Mouse (Mus musculus): Measurements from ENCODE around the gene Efs. TPM values are rescaled to one million over a fixed set of nuclear protein-coding genes. Genes with fewer than 3 reads are reported as not detected.

Gene Efs
- polyA plus RNA-seq, 1 experiment from 2014 or later, result 32.1 TPM

DNA sequence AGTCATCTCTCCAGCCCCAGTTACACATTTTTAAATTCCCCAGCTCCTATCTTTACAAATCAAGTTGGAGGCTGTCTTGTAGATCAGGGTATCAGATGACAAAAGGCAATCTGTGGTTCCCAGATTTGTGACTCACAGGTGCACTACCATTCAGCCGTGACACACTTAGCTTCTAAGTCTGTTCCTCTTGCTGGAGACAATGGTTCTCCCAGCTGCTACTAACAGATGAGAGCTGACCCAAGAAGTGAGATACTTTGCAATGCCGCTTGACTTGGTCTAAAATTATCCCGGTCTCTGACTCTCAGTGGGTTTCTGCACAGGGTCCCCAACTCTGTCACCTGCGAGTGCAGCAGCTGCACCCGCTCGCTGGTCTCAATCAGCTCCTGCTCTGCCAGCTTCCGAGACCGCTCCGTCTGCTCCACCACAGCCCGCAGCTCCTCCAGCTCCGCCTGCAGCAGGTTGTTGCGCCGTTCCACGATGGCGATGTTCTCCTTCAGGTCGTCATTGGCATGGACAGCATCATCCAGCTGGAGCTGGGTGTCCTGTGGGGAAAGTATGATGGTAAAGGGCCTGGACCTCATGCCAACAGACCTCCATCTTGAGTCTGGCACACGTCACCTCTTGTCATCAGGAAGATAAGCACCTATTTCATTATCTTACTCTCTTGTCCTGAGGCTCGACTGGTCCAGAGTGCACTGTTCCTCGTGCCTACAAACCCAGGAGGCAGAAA is 20.2 kb upstream of the Efs start:
- no peak overlapping the region for H3K4me3 ChIP-seq (replicated peaks)
- 63% methylated on average over 19 of the region's 19 CpGs for WGBS
- H3K9me3 ChIP-seq (replicated peaks), result no peaks in the 10 kb centered on the region
- peaks cover 16% of the 10 kb centered on the region for H3K4me1 ChIP-seq
- H3K4me2 ChIP-seq, result no peak overlapping the region
- no peaks in the 10 kb centered on the region for H3K27me3 ChIP-seq
- ATAC-seq (replicated peaks; ENCODE audit: low FRiP score), result 0 out of 2 replicates have a peak, but pooled peaks have one; percentile 42
- H3K36me3 ChIP-seq, result no peaks in the 10 kb centered on the region
- no peak overlapping the region for H3K9ac ChIP-seq
- peak overlapping the region; percentile 41; the same call in 1 of the 2 replicates for H3K27ac ChIP-seq

DNA sequence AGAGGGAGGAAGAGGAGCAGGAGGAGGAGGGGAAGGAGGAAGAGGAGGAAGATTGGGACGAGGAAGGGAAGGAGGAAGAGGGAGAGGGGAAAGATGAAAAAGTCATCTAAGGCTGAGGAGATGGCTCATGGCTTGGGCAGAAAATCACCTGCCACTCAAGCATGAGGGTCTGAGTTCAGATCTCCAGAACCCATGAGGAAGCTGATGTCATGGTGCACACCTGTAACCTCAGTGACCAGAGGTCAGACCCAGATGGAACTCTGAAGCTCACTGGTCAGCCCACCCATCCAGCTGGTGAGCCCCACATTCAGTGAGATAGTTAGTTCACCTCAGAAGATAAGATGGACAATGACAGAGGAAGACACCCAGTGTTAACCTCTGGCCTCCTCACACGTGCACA is 19.0 kb upstream of the Efs start:
- Histone ChIP-seq H3K4me1 (peaks cover 20% of the 10 kb centered on the region), H3K36me3 (no peaks in the 10 kb centered on the region), H3K4me2 (no peak overlapping the region), H3K4me3 (replicated peaks) (no peak overlapping the region), H3K9me3 (replicated peaks) (no peaks in the 10 kb centered on the region), H3K27me3 (no peaks in the 10 kb centered on the region), H3K27ac (no peak overlapping the region), H3K9ac (no peak overlapping the region)
- no peak for ATAC-seq (replicated peaks; ENCODE audit: low FRiP score)
- WGBS, result 73% methylated on average over 2 of the region's 2 CpGs

DNA sequence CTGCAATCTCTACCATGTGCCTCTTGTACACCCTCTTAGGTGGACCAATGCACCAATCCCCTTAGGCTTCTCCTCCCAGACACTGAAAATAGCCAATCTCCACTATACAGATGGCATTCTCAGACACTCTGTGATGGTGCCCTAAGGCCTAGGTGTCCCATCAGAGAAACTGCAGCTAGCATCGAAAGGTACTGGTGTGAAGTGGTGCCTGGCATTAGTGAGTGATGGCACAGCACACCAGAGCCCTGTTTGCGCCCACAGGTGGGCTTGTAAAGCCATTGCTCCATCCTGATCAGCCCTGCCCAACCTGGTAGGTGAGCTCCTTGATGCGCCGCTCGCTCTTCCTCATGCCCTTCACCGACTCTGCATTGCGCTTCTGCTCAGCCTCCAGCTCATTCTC is 18.0 kb upstream of the Efs start:
- Histone ChIP-seq H3K27me3 (no peaks in the 10 kb centered on the region), H3K9ac (no peak overlapping the region), H3K4me3 (replicated peaks) (no peak overlapping the region), H3K9me3 (replicated peaks) (no peaks in the 10 kb centered on the region), H3K4me2 (no peak overlapping the region), H3K27ac (no peak overlapping the region), H3K4me1 (peaks cover 25% of the 10 kb centered on the region), H3K36me3 (no peaks in the 10 kb centered on the region)
- 93% methylated on average over 7 of the region's 7 CpGs for WGBS
- ATAC-seq (replicated peaks; ENCODE audit: low FRiP score), result no peak

DNA sequence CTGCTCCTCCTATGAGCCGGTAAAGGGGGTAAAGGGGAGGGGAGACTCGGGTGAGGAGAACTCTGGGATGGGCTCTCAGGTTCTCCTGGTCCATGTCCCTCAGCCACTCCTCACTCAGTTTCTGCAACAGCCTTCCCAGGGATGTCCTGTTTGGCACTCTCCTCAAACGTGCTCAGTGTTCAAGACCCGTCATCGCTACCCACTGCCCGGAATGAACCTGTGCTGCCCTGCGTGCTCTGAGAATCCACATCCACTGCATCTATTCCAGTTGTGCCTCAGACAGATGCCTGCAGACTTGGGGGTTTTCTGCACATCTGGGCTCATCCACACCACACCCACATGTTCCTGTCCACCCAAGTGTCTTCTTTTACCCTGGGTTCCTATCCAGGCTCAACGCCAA is 16.6 kb upstream of the Efs start:
- Histone ChIP-seq H3K27ac (no peak overlapping the region), H3K27me3 (no peaks in the 10 kb centered on the region), H3K36me3 (no peaks in the 10 kb centered on the region), H3K9me3 (replicated peaks) (no peaks in the 10 kb centered on the region), H3K4me2 (no peak overlapping the region), H3K9ac (no peak overlapping the region), H3K4me3 (replicated peaks) (no peak overlapping the region), H3K4me1 (peaks cover 25% of the 10 kb centered on the region)
- ATAC-seq (replicated peaks; ENCODE audit: low FRiP score), result no peak
- WGBS, result 88% methylated on average over 8 of the region's 8 CpGs

DNA sequence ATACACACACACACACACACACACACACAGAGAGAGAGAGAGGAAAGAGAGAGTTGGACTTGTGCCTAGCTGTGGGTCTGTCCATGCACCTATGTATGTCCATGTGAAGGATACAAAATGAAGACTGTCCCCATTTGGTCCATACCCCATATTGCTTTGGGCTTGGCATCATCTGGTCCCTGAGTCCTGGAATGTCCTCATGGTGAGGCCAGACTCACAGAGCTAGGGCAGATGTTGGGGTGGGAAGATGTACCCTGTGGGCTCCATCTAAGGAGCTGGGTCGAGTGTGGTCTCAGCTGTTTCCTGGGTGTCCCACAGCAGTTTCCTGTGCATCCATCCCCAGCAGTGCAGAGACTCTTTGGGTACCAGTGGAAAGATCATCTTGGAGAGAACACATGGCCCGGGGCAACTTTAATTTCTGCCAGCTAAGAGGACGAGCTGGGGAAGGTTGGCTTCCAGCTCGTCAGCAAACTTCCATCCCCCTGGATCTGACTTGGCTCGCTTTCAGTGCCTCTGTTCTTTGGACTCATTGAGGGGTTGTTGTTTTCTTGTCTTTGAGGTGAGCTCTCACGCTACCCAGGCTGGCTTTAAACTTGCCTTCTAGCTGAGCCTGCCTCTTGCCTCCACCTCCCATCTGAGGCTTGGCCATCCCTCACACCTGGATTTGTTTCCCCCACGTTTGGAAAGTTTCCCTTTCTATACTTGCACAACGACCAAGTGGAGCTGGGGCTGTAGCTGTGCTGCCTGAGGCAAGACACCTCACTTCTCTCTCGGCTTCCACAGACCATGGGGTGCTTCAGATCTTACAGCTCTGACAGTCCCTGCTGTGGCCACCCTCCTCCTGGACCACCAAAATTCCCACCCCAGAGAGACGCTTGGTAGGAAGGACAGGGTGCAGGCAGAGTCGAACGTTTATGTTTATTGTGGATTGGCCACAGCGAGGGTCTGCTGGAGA is 15.4 kb upstream of the Efs start:
- H3K4me2 ChIP-seq, result no peak overlapping the region
- 65% methylated on average over 13 of the region's 13 CpGs for WGBS
- no peak overlapping the region for H3K4me3 ChIP-seq (replicated peaks)
- no peak for ATAC-seq (replicated peaks; ENCODE audit: low FRiP score)
- no peaks in the 10 kb centered on the region for H3K9me3 ChIP-seq (replicated peaks)
- H3K27ac ChIP-seq, result no peak overlapping the region
- no peaks in the 10 kb centered on the region for H3K36me3 ChIP-seq
- no peaks in the 10 kb centered on the region for H3K27me3 ChIP-seq
- peaks cover 30% of the 10 kb centered on the region for H3K4me1 ChIP-seq
- no peak overlapping the region for H3K9ac ChIP-seq

DNA sequence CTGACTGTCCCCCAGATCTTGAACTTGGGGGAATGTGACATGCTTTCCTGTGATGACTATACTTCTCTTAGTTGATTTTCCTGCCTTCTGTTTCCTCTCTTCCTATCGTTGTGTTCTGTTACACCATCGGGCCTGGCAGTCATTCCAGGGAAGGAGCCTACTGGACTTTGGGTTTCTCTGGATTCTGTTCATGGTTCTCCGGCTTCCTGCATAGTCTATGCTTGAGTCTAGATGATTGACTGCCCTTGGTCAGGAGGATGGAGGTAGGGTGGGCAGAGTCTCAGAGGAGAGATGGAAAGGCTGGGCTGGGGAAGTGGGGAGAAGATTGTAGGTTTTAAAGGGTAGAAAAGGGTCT is 14.2 kb upstream of the Efs start:
- ATAC-seq (replicated peaks; ENCODE audit: low FRiP score), result no peak
- H3K9me3 ChIP-seq (replicated peaks), result no peaks in the 10 kb centered on the region
- peak overlapping the region; percentile 37; the same call in 1 of the 2 replicates for H3K27ac ChIP-seq
- no peak overlapping the region for H3K9ac ChIP-seq
- H3K4me3 ChIP-seq (replicated peaks), result no peak overlapping the region
- H3K4me2 ChIP-seq, result no peak overlapping the region
- no peaks in the 10 kb centered on the region for H3K36me3 ChIP-seq
- 73% methylated on average over 3 of the region's 3 CpGs for WGBS
- H3K27me3 ChIP-seq, result no peaks in the 10 kb centered on the region
- H3K4me1 ChIP-seq, result peaks cover 29% of the 10 kb centered on the region

DNA sequence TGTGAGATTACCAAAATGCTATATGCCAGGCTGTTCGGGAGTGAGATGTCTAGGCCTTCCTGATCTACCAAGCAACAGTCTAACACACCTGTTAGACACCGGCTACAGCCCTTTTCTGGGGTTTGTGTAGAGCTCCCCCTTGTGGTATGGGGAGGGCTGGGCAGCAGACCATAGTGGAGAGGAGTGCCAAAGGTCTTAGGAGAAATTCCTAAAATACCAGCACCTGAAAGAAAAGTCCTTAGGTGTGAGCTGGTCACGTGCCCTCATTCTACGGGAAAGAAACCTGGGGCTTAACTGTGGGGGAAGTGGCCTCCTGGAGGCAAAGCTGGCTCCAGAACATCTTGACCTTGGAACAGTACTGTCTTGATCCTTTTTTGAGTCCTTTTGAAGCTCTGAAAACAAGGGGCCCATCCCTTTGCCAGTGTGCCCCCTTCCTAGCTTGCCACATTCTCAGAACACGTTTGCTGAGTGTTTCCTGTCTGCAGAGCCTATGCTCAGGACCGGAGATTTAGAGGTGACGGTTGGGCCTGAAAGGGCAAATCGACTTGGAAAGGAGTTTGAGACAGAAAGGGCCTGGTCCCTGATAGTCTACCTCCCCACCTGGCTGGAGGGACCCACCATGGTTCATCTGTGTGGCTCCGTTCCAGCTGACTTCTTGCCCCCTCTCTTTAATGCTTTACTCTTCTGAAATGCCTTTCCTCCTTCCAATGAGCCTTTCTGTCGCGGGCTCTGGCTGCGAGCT is 13.7 kb upstream of the Efs start:
- 43% methylated on average over 12 of the region's 12 CpGs for WGBS
- peak; percentile 47; the same call in 1 of the 2 replicates for ATAC-seq (replicated peaks; ENCODE audit: low FRiP score)
- peaks cover 29% of the 10 kb centered on the region for H3K4me1 ChIP-seq
- H3K4me3 ChIP-seq (replicated peaks), result no peak overlapping the region
- H3K9me3 ChIP-seq (replicated peaks), result no peaks in the 10 kb centered on the region
- peak overlapping the region; percentile 37; the same call in 1 of the 2 replicates for H3K27ac ChIP-seq
- H3K27me3 ChIP-seq, result no peaks in the 10 kb centered on the region
- H3K4me2 ChIP-seq, result no peak overlapping the region
- H3K36me3 ChIP-seq, result no peaks in the 10 kb centered on the region
- no peak overlapping the region for H3K9ac ChIP-seq

DNA sequence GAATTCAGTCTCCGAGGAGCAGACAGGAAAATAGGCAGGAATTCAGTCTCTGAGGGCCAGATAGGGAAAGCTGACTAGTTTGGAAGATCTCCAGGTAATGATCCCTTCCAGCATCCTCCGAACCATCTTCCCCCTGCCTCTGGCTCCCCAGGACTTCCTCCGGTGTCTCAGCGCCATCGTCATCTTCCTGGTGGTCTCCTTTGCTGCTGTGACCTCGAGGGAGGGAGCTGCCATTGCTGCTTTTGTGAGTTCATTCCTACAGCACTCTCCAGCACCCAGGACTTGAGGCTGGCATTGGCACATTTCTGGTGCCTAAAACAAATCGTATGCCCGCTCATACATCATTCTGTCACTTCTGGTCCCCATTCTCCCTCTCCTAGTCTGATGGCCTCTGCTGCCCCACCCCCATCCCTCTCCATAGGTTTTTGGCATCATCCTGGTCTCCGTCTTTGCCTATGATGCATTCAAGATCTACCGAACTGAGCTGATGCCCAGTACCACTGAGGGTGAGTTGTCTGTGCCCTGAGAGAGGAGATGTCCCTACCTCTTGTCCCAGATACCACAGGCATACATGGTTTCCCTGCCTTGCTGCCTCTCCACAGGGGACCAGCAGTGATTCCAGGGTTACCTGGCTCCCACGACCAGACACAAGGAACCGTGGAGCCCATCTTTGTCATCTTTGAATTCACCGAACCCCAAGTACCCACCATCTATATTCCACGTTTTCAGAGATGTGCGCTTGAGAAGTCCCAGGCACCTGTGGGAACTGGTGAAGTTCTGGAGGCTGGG is 12.7 kb upstream of the Efs start:
- WGBS, result 80% methylated on average over 15 of the region's 15 CpGs
- ATAC-seq (replicated peaks; ENCODE audit: low FRiP score), result no peak
- H3K4me1 ChIP-seq, result peaks cover 29% of the 10 kb centered on the region

DNA sequence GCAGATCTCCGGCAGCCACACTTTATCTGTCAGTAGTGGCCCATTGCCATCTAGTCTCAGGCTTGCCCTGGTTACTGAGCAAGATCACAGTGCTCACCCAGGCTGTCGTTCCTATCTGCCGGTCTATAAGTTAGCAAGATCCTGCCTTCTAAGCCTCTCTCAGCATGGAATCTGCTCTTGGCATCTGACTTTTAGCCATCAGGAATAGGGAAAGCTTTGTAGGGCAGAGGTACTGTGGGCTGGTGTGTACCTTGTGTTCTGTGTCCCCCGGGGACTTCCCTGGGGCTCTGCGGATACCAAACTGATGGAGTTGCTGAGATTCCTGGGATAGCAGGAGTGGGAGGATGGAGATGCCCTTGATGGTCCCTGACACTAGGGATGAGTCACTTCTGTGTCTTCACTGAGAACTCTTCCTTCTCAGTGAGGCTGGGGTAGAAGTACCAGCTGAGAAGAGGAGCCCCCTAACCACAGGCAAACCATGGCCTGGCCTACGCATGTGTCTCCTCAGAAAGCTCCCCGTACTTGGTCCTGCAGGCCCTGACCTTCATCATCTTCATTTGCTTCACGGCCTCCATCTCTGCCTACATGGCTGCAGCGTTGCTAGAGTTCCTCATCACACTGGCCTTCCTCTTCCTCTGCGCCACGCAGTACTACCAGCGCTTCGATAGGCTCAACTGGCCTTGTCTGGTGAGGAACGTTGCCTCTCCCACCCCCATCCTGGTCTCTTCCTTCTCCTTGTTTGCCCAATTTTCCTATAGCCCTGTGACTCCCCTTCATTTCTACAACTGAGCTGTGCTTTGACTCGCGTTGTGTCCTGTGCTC is 11.6 kb upstream of the Efs start:
- no peak overlapping the region for H3K4me3 ChIP-seq (replicated peaks)
- no peaks in the 10 kb centered on the region for H3K36me3 ChIP-seq
- H3K27ac ChIP-seq, result no peak overlapping the region
- WGBS, result 83% methylated on average over 16 of the region's 16 CpGs
- no peak overlapping the region for H3K4me2 ChIP-seq
- H3K4me1 ChIP-seq, result peaks cover 35% of the 10 kb centered on the region
- no peak for ATAC-seq (replicated peaks; ENCODE audit: low FRiP score)
- no peaks in the 10 kb centered on the region for H3K27me3 ChIP-seq
- H3K9ac ChIP-seq, result no peak overlapping the region
- no peaks in the 10 kb centered on the region for H3K9me3 ChIP-seq (replicated peaks)

More for the DNA sequence above, 12.7 kb upstream of the Efs start:
- H3K36me3 ChIP-seq, result no peaks in the 10 kb centered on the region
- no peaks in the 10 kb centered on the region for H3K27me3 ChIP-seq
- no peak overlapping the region for H3K27ac ChIP-seq
- H3K9ac ChIP-seq, result no peak overlapping the region
- H3K4me2 ChIP-seq, result no peak overlapping the region
- no peak overlapping the region for H3K4me3 ChIP-seq (replicated peaks)
- no peaks in the 10 kb centered on the region for H3K9me3 ChIP-seq (replicated peaks)

DNA sequence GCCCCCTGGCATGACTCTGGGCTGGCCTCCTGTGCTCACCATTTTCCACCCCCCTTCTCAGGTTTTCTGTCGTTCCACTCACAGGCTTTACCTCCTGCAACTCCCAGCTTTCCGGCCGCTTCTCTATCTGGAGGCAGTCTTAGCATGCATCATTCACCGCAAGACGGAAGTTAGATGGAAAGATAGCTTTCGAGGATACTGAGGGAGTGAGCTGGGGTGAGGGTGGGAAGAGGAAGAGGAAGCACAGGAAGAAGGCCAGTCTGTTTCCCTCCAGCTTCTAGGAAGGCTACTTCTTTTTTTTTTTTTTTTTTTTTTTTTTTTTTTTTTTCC is 10.9 kb upstream of the Efs start:
- 18% methylated on average over 6 of the region's 6 CpGs for WGBS
- H3K4me2 ChIP-seq, result peak overlapping the region; percentile 41
- 0 out of 2 replicates have a peak overlapping the region, but pooled peaks have one; percentile 12 for H3K4me3 ChIP-seq (replicated peaks)
- peaks cover 35% of the 10 kb centered on the region for H3K4me1 ChIP-seq
- H3K9ac ChIP-seq, result peak overlapping the region; percentile 5; the same call in 1 of the 2 replicates
- no peak; the same call in 1 of the 2 replicates for ATAC-seq (replicated peaks; ENCODE audit: low FRiP score)
- H3K27me3 ChIP-seq, result no peaks in the 10 kb centered on the region
- H3K9me3 ChIP-seq (replicated peaks), result no peaks in the 10 kb centered on the region
- peak overlapping the region; percentile 82 for H3K27ac ChIP-seq
- no peaks in the 10 kb centered on the region for H3K36me3 ChIP-seq

Data from kidney, embryonic 15.5 days (tissue).